Mouse (Mus musculus): ENCODE measurements around the gene Gphn. TPM values are rescaled to one million over a fixed set of nuclear protein-coding genes. Genes with fewer than 3 reads are reported as not detected.

The Gphn gene
- polyA plus RNA-seq, 1 experiment from 2014 or later, result 16.0 TPM

DNA sequence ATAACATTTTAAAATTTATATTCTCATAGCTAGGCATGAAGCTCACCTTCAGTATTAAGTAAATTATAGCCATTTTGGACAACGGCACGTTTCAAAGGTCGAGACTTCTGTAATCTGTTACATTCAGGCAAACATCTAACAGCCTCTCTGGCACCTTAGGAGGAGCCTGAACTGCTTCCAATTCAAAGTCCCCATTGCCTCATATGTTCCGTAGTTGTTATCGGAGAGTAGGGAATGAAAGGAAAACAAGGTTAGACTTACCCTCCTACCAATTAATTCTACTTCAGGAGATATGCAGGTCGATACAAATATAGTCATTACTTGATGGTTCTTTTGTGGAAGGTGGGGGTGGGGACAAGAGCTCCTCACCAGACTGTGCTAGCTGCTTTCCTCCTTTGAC lies 10.7 kb upstream of the Gphn start:
- Histone ChIP-seq H3K4me3 (ENCODE audit: low read depth, low read length) (no peak overlapping the region), H3K9me3 (ENCODE audit: control insufficient read depth, low read length) (no peaks in the 10 kb centered on the region), H3K27me3 (replicated peaks; ENCODE audit: control insufficient read depth, insufficient read depth, low read length) (no peaks in the 10 kb centered on the region), H3K36me3 (ENCODE audit: control insufficient read depth, insufficient read depth, low read length) (no peaks in the 10 kb centered on the region), H3K9ac (ENCODE audit: low read depth, low read length) (no peak overlapping the region), H3K4me2 (ENCODE audit: low read depth, low read length) (no peak overlapping the region), H3K27ac (replicated peaks; ENCODE audit: low read depth, low read length) (no peak overlapping the region), H3K4me1 (ENCODE audit: control insufficient read depth, insufficient read depth, low read length) (no peaks in the 10 kb centered on the region)
- DNase-seq (ENCODE audit: low spot score), result no peak
- 80% methylated on average over 6 of the region's 6 CpGs for WGBS
- no peak for ATAC-seq (ENCODE audit: low read depth)

DNA sequence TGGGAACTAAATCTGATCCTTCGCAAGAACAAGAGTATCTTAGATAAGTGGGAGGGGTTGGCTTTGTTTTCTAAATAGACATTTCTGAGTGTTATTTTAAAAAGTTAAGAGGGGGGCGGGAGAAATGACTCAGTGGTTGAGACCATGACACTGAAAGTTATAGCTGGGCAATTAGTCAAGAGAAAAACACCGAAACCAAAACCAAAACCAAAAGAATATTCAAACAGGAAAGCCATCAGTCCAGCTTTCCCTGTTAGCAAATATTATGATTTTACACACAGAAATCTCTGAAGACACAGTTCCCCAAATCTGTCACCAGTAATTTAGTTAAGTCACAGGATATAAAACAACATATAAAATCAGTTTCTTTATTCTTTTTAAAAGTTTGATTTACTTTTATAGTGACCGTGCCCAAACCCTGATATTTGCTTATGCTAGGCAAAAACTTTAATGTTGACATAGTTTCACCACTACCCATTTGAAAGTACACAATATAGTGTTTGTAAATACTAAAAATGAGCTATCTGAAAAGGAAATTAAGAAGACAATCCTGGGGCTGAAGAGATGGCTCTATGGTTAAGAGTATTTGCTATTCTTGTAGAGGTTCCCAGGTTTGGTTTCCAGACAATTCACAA lies 6.9 kb upstream of the Gphn start:
- no peak overlapping the region for H3K4me2 ChIP-seq (ENCODE audit: low read depth, low read length)
- no peak overlapping the region for H3K4me3 ChIP-seq (ENCODE audit: low read depth, low read length)
- 79% methylated on average over 4 of the region's 4 CpGs for WGBS
- DNase-seq (ENCODE audit: low spot score), result no peak
- no peaks in the 10 kb centered on the region for H3K27me3 ChIP-seq (replicated peaks; ENCODE audit: control insufficient read depth, insufficient read depth, low read length)
- H3K27ac ChIP-seq (replicated peaks; ENCODE audit: low read depth, low read length), result no peak overlapping the region
- no peak overlapping the region for H3K9ac ChIP-seq (ENCODE audit: low read depth, low read length)
- no peaks in the 10 kb centered on the region for H3K9me3 ChIP-seq (ENCODE audit: control insufficient read depth, low read length)
- H3K36me3 ChIP-seq (ENCODE audit: control insufficient read depth, insufficient read depth, low read length), result no peaks in the 10 kb centered on the region
- no peak for ATAC-seq (ENCODE audit: low read depth)
- H3K4me1 ChIP-seq (ENCODE audit: control insufficient read depth, insufficient read depth, low read length), result no peaks in the 10 kb centered on the region

- 1% methylated on average over 12 of the region's 48 CpGs for WGBS
- peak; percentile 90 for ATAC-seq (ENCODE audit: low read depth)
- peak overlapping the region; percentile 88 for H3K4me2 ChIP-seq (ENCODE audit: low read depth, low read length)
Observed at GRCm38 (mm10) chr12:78226519-78226875, 318 bp downstream of the Gphn start.

GRCm38 (mm10) chr12:78227021-78227932 lies 1.1 kb downstream of the Gphn start:
- ATAC-seq (ENCODE audit: low read depth), result peak; percentile 1; the same call in 1 of the 2 replicates

More at GRCm38 (mm10) chr12:78226519-78226875, 318 bp downstream of the Gphn start:
- peak overlapping the region; percentile 98 for H3K27ac ChIP-seq (replicated peaks; ENCODE audit: low read depth, low read length)
- H3K27me3 ChIP-seq (replicated peaks; ENCODE audit: control insufficient read depth, insufficient read depth, low read length), result no peaks in the 10 kb centered on the region
- H3K9me3 ChIP-seq (ENCODE audit: control insufficient read depth, low read length), result no peaks in the 10 kb centered on the region
- peaks cover 4% of the 10 kb centered on the region; the same call in 1 of the 2 replicates for H3K4me1 ChIP-seq (ENCODE audit: control insufficient read depth, insufficient read depth, low read length)
- H3K36me3 ChIP-seq (ENCODE audit: control insufficient read depth, insufficient read depth, low read length), result no peaks in the 10 kb centered on the region
- peak overlapping the region; percentile 85 for H3K9ac ChIP-seq (ENCODE audit: low read depth, low read length)
- H3K4me3 ChIP-seq (ENCODE audit: low read depth, low read length), result peak overlapping the region; percentile 95
- DNase-seq (ENCODE audit: low spot score), result peak; percentile 95

DNA sequence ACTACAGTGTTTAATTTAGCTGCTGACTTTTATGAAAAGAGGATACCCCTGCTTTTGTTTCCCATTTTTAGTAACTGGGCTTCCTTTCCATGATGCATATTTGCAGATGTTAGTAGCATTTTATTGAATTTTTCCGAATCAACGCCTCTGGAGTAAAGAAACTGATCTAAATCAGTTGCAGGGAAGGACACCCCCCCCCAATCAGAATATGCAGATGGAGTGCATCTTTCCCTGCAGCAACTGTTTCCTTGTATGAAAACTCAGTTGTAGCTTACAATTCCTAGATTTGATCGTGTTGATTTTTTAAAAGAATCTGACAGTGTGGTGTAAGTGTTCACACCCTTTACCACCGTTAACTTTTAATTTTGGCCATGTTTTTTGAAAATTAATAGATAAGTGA lies 2.0 kb downstream of the Gphn start:
- Histone ChIP-seq H3K9ac (ENCODE audit: low read depth, low read length) (peak overlapping the region; percentile 19; the same call in 1 of the 2 replicates), H3K9me3 (ENCODE audit: control insufficient read depth, low read length) (no peaks in the 10 kb centered on the region), H3K27me3 (replicated peaks; ENCODE audit: control insufficient read depth, insufficient read depth, low read length) (no peaks in the 10 kb centered on the region), H3K4me2 (ENCODE audit: low read depth, low read length) (peak overlapping the region; percentile 88), H3K27ac (replicated peaks; ENCODE audit: low read depth, low read length) (no peak overlapping the region), H3K4me3 (ENCODE audit: low read depth, low read length) (peak overlapping the region; percentile 95), H3K36me3 (ENCODE audit: control insufficient read depth, insufficient read depth, low read length) (no peaks in the 10 kb centered on the region), H3K4me1 (ENCODE audit: control insufficient read depth, insufficient read depth, low read length) (peaks cover 4% of the 10 kb centered on the region; the same call in 1 of the 2 replicates)
- DNase-seq (ENCODE audit: low spot score) (no peak), ATAC-seq (ENCODE audit: low read depth) (no peak)
- WGBS, result 45% methylated on average over 4 of the region's 4 CpGs

More at GRCm38 (mm10) chr12:78227021-78227932, 1.1 kb downstream of the Gphn start:
- H3K4me2 ChIP-seq (ENCODE audit: low read depth, low read length), result peak overlapping the region; percentile 88
- no peaks in the 10 kb centered on the region for H3K9me3 ChIP-seq (ENCODE audit: control insufficient read depth, low read length)
- H3K27me3 ChIP-seq (replicated peaks; ENCODE audit: control insufficient read depth, insufficient read depth, low read length), result no peaks in the 10 kb centered on the region
- peak; percentile 62 for DNase-seq (ENCODE audit: low spot score)
- WGBS, result under 1% methylated on average over 26 of the region's 57 CpGs
- peak overlapping the region; percentile 95 for H3K4me3 ChIP-seq (ENCODE audit: low read depth, low read length)
- H3K27ac ChIP-seq (replicated peaks; ENCODE audit: low read depth, low read length), result peak overlapping the region; percentile 98
- peaks cover 4% of the 10 kb centered on the region; the same call in 1 of the 2 replicates for H3K4me1 ChIP-seq (ENCODE audit: control insufficient read depth, insufficient read depth, low read length)
- peak overlapping the region; percentile 85 for H3K9ac ChIP-seq (ENCODE audit: low read depth, low read length)
- no peaks in the 10 kb centered on the region for H3K36me3 ChIP-seq (ENCODE audit: control insufficient read depth, insufficient read depth, low read length)

DNA sequence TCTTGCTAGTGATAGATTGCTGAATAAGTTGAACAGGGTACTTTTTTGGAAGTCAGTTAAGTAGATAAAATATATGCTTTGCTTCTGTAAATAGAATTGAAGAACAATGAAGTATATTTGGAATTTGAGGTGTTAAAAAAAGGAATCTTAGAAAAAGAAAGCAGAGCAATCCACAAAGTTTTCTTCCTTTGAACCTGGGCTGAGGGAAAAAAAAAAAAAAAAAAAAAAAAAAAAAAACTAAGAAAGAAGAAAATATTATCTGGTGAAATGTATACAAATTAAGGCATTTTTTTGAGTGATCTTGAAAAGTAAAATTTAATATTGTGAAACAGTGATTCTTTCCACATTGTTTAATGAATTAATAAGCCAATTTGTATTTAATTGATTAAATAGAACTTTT lies 6.4 kb downstream of the Gphn start:
- Histone ChIP-seq H3K4me2 (ENCODE audit: low read depth, low read length) (no peak overlapping the region), H3K9ac (ENCODE audit: low read depth, low read length) (no peak overlapping the region), H3K4me3 (ENCODE audit: low read depth, low read length) (no peak overlapping the region), H3K9me3 (ENCODE audit: control insufficient read depth, low read length) (no peaks in the 10 kb centered on the region), H3K27me3 (replicated peaks; ENCODE audit: control insufficient read depth, insufficient read depth, low read length) (no peaks in the 10 kb centered on the region), H3K27ac (replicated peaks; ENCODE audit: low read depth, low read length) (no peak overlapping the region), H3K4me1 (ENCODE audit: control insufficient read depth, insufficient read depth, low read length) (peaks cover 4% of the 10 kb centered on the region; the same call in 1 of the 2 replicates), H3K36me3 (ENCODE audit: control insufficient read depth, insufficient read depth, low read length) (no peaks in the 10 kb centered on the region)
- DNase-seq (ENCODE audit: low spot score), result no peak
- no peak for ATAC-seq (ENCODE audit: low read depth)

- Histone ChIP-seq H3K27ac (replicated peaks; ENCODE audit: low read depth, low read length) (no peak overlapping the region), H3K4me1 (ENCODE audit: control insufficient read depth, insufficient read depth, low read length) (no peaks in the 10 kb centered on the region), H3K9ac (ENCODE audit: low read depth, low read length) (no peak overlapping the region), H3K36me3 (ENCODE audit: control insufficient read depth, insufficient read depth, low read length) (no peaks in the 10 kb centered on the region), H3K9me3 (ENCODE audit: control insufficient read depth, low read length) (no peaks in the 10 kb centered on the region), H3K27me3 (replicated peaks; ENCODE audit: control insufficient read depth, insufficient read depth, low read length) (no peaks in the 10 kb centered on the region), H3K4me2 (ENCODE audit: low read depth, low read length) (no peak overlapping the region), H3K4me3 (ENCODE audit: low read depth, low read length) (no peak overlapping the region)
- WGBS, result 64% methylated on average over 1 of the region's 1 CpGs
- DNase-seq (ENCODE audit: low spot score) (no peak), ATAC-seq (ENCODE audit: low read depth) (no peak)
Observed at GRCm38 (mm10) chr12:78248366-78248765, 22.2 kb downstream of the Gphn start.

GRCm38 (mm10) chr12:78249151-78249550 lies 23.0 kb downstream of the Gphn start:
- Histone ChIP-seq H3K27me3 (replicated peaks; ENCODE audit: control insufficient read depth, insufficient read depth, low read length) (no peaks in the 10 kb centered on the region), H3K9me3 (ENCODE audit: control insufficient read depth, low read length) (no peaks in the 10 kb centered on the region), H3K4me3 (ENCODE audit: low read depth, low read length) (no peak overlapping the region), H3K9ac (ENCODE audit: low read depth, low read length) (no peak overlapping the region), H3K4me1 (ENCODE audit: control insufficient read depth, insufficient read depth, low read length) (no peaks in the 10 kb centered on the region), H3K36me3 (ENCODE audit: control insufficient read depth, insufficient read depth, low read length) (no peaks in the 10 kb centered on the region), H3K27ac (replicated peaks; ENCODE audit: low read depth, low read length) (no peak overlapping the region), H3K4me2 (ENCODE audit: low read depth, low read length) (no peak overlapping the region)
- DNase-seq (ENCODE audit: low spot score) (no peak), ATAC-seq (ENCODE audit: low read depth) (no peak)

All from embryonic facial prominence, embryonic 14.5 days (tissue).